Mouse (Mus musculus) neural tube, embryonic 11.5 days (tissue): ENCODE measurements around the gene Cxcl10. TPM values are rescaled to one million over a fixed set of nuclear protein-coding genes. Genes with fewer than 3 reads are reported as not detected.
"Not testable (repeated sequence)": the region's sequence is repeated elsewhere in the genome, so short reads cannot be mapped to it uniquely, and the experiment has no call there.

Experiments used
- ATAC-seq: fragments of 200-750 bp; cut with Nextera tagmentation; 2 replicates; pipeline ENCODE4 v1.8.0; 2017; ENCODE audit warnings: moderate number of reproducible peaks, mild to moderate bottlenecking, moderate TSS enrichment, moderate library complexity; ENCODE audit not compliant: insufficient read depth, low FRiP score, low TSS enrichment
- DNase-seq: peaks from one replicate; pipeline ENCODE4 v3.0.0-alpha.2; 2015; ENCODE audit warnings: low spot score
- H3K27ac ChIP-seq: fragments of 300-500 bp; sonication (generic); 2 replicates; pipeline ENCODE4 v1.5.1; 2014; ENCODE audit warnings: low read depth, mild to moderate bottlenecking, low read length
- H3K27me3 ChIP-seq: fragments of 300-500 bp; sonication (generic); 2 replicates; pipeline ENCODE4 v1.6.1; 2014; ENCODE audit warnings: mild to moderate bottlenecking, low read length, mixed read lengths; ENCODE audit not compliant: control insufficient read depth, insufficient read depth
- H3K36me3 ChIP-seq: fragments of 300-500 bp; sonication (generic); 2 replicates; pipeline ENCODE4 v1.6.1; 2014; ENCODE audit warnings: mild to moderate bottlenecking, low read length, moderate library complexity, mixed read lengths; ENCODE audit not compliant: control insufficient read depth, insufficient read depth
- H3K4me1 ChIP-seq: fragments of 300-500 bp; sonication (generic); 2 replicates; pipeline ENCODE4 v1.6.1; 2014; ENCODE audit warnings: low read length, mixed read lengths; ENCODE audit not compliant: control insufficient read depth, insufficient read depth
- H3K4me2 ChIP-seq: fragments of 300-500 bp; sonication (generic); 2 replicates; pipeline ENCODE4 v1.6.1; 2014; ENCODE audit warnings: low read depth, mild to moderate bottlenecking, moderate library complexity
- H3K4me3 ChIP-seq: fragments of 300-500 bp; sonication (generic); 2 replicates; pipeline ENCODE4 v1.5.1; 2014; ENCODE audit warnings: low read depth, low read length
- H3K9ac ChIP-seq: fragments of 300-500 bp; sonication (generic); 2 replicates; pipeline ENCODE4 v1.6.1; 2014; ENCODE audit warnings: mild to moderate bottlenecking, low read length
- H3K9me3 ChIP-seq: fragments of 300-500 bp; sonication (generic); 2 replicates; pipeline ENCODE4 v1.6.1; 2016; ENCODE audit warnings: low read length; ENCODE audit not compliant: control insufficient read depth
- WGBS: fragments of 180-500 bp; shearing (Covaris S2); extraction: QIAGEN DNeasy Blood & Tissue Kit; methylation state at CpG from one replicate; pipeline ENCODE4 v1.1.7; 2014; 5-methylcytosine and 5-hydroxymethylcytosine counted together
- polyA plus RNA-seq: library from polyadenylated mRNA; unstranded; fragments of >200 nt; fragmentation: Nextera tagmentation; extraction: Ambion mirVana; gene quantifications from 2 replicates; pipeline ENCODE4 v1.2.1, GENCODE M21; 2014

Gene Cxcl10
- polyA plus RNA-seq, 1 experiment from 2014 or later = not detected

DNA sequence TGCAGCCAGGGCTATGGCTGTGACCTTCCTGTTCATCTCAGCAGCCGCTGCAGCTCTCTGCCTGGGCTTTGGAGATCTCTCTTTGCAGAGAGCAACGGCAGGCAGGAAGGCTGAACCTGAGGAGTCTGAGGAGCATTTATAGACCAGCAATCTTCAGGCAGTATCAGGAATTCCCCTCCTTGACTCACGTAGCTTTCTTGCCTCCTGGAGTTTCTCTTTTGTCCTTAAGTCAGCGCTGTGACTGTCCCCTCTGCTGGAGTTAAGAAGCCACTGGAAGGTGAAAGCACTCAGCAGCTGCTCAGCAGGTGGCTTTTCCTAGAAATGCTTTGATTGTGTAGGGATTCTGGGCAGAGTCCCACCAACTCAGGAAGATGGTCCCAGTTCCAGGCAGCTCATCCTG is 14.5 kb upstream of the Cxcl10 start:
- H3K27ac ChIP-seq = no peak overlapping the region
- DNase-seq (no peak), ATAC-seq (no peak)
- H3K4me2 ChIP-seq = no peak overlapping the region
- no peak overlapping the region for H3K9ac ChIP-seq
- 3% methylated on average over 4 of the region's 4 CpGs for WGBS
- no peaks in the 10 kb centered on the region for H3K27me3 ChIP-seq
- no peaks in the 10 kb centered on the region for H3K36me3 ChIP-seq
- H3K4me1 ChIP-seq = no peaks in the 10 kb centered on the region
- H3K4me3 ChIP-seq = no peak overlapping the region
- H3K9me3 ChIP-seq = no peaks in the 10 kb centered on the region

DNA sequence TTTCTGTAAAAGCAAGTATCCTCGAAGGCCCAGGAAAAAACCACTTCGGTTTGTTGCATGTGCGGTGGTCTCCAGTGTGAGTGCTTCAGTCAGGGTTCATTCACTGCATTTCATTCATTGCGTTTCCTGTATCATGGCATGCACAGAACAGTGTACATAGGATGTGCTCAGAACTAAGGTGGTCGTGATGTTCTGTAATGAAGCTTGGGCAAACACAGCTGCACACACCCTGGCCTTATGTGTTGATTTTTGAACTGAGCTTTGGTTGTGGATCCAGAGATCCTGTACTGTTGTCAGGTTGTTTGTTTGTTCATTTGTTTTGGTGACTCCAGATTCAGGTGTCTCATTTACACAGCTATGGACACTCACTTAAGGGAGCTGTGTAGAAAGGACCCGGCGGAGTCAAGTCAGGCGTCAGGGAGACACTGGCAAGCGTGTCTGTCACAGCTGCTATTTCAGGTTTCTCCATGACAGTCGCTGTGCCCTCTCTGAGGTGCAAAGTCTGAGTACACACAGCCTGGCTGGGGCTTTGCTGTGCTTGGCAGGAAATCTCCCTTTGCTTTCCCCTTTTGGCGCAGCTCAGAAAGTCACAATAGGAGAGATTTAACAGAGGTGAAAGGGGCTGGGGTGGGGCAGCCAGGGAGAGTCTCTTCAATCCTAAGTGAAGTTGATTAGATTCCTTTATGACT is 10.2 kb upstream of the Cxcl10 start:
- Histone ChIP-seq H3K4me2 (no peak overlapping the region), H3K4me3 (no peak overlapping the region), H3K4me1 (no peaks in the 10 kb centered on the region), H3K9ac (no peak overlapping the region), H3K27me3 (no peaks in the 10 kb centered on the region), H3K9me3 (no peaks in the 10 kb centered on the region), H3K27ac (no peak overlapping the region), H3K36me3 (no peaks in the 10 kb centered on the region)
- ATAC-seq = no peak
- DNase-seq = no peak
- 79% methylated on average over 11 of the region's 11 CpGs for WGBS

DNA sequence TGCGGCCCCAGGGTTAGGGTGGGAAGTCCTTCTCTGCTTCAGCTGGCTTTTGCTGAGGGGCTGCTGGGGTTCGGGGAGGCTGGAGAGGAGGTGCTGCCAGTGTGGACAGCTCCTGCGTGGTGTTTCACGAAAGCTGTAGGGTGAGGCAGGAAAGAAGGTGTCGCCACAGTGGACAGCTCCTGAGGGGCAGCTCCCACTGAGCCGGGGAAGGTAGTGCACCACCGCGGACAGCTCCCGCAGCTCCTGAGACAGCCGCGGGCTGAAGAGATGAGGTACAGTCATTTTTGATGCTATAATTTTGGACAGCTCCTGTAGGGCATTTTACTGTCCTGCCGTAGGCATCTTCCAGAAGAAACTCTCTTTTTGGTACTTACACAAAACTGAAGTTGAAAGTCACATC is 9.3 kb upstream of the Cxcl10 start:
- no peak overlapping the region for H3K4me3 ChIP-seq
- DNase-seq = no peak

DNA sequence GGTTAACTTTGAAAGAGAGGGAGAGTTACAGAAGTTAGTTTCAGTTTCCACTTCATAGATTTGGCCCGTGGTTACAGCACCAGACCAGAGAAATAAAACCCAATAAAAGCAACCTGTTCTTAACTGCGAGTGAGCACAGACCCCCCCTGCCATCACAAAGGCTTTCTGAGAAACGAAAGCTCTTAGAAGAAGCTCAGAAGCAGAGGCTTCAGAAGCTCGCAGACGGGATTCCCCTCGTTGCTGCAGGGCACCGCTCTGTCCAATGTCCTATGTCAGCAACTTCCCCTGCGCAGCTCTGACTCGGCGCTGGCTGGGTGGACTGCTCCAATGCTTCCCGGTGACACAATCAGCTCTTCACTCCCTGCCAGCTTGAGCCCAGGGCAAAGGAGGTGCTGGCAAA is 4.8 kb upstream of the Cxcl10 start:
- Histone ChIP-seq H3K36me3 (no peaks in the 10 kb centered on the region), H3K9ac (no peak overlapping the region), H3K27ac (no peak overlapping the region), H3K4me1 (no peaks in the 10 kb centered on the region), H3K27me3 (no peaks in the 10 kb centered on the region), H3K9me3 (no peaks in the 10 kb centered on the region), H3K4me3 (no peak overlapping the region), H3K4me2 (no peak overlapping the region)
- no peak for ATAC-seq
- DNase-seq = no peak
- 50% methylated on average over 11 of the region's 11 CpGs for WGBS

More for the DNA sequence above, 9.3 kb upstream of the Cxcl10 start:
- H3K36me3 ChIP-seq = no peaks in the 10 kb centered on the region
- H3K27ac ChIP-seq = no peak overlapping the region
- H3K4me2 ChIP-seq = no peak overlapping the region
- 57% methylated on average over 12 of the region's 12 CpGs for WGBS
- H3K9me3 ChIP-seq = no peaks in the 10 kb centered on the region
- no peaks in the 10 kb centered on the region for H3K27me3 ChIP-seq
- no peak for ATAC-seq
- H3K9ac ChIP-seq = no peak overlapping the region
- no peaks in the 10 kb centered on the region for H3K4me1 ChIP-seq

DNA sequence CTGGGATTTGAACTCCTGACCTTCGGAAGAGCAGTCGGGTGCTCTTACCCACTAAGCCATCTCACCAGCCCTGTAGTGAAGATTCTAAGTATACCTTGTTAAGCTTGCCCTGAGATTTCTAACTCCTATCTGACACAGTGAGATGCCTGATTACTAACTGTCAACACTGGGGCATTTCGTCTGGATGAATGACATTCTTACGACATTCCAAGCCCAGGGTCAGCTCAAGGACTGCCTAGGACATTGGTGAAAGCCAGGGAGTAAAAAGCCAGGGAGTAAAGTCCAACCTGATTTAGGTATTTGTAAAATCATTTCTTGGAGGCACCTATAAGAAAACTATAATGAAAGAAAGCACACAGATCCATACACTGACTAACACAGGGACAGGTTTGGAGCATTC is 4.0 kb upstream of the Cxcl10 start:
- ATAC-seq, H3K27ac ChIP-seq, H3K27me3 ChIP-seq, H3K4me2 ChIP-seq, H3K9ac ChIP-seq, H3K9me3 ChIP-seq, H3K36me3 ChIP-seq, H3K4me1 ChIP-seq, DNase-seq, H3K4me3 ChIP-seq: not testable (repeated sequence)
- WGBS = 91% methylated on average over 4 of the region's 4 CpGs

DNA sequence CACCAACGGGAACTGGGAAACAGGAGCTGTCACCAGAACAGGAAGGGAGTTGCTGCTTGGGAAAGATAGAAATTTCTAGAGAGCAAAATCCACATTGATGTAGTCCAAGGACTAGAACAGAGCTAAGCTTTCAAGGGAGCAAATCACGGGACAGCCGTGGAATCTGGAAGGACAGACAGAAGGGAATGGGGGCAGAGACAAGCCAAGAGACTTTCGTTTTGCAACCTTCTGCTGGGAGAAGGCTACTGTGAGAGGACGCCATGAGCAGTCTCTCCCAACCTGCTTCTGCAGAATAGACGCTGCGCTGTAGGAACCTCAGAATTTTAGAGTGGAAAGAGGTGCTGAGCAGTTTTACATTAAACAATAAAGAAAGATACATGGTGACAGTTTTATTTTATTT is 1.0 kb upstream of the Cxcl10 start:
- H3K4me2 ChIP-seq = no peak overlapping the region
- no peak for DNase-seq
- no peak for ATAC-seq
- H3K27me3 ChIP-seq = no peaks in the 10 kb centered on the region
- 90% methylated on average over 7 of the region's 7 CpGs for WGBS
- no peak overlapping the region for H3K4me3 ChIP-seq
- H3K9me3 ChIP-seq = no peaks in the 10 kb centered on the region
- no peaks in the 10 kb centered on the region for H3K4me1 ChIP-seq
- H3K9ac ChIP-seq = no peak overlapping the region
- no peak overlapping the region for H3K27ac ChIP-seq
- H3K36me3 ChIP-seq = no peaks in the 10 kb centered on the region

DNA sequence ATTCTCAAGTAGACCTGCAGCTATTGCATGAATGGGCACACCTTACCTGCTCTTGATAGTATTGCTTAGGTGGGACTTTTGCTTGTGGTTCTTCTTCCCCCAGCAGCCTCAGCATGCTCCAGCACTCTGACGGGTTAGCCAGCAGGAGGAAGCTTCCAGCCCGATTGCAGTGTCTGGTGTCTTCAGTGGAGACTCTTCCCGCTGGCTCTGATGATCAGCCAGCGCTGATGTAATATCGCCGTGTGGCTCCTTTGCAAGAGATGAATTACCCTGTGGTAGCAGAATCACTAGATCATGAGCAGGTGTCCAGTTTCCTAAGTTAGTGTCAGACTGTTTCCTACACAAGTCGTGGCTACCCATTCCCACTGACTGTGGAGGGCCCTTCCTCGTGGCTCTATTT is 3.7 kb downstream of the Cxcl10 start:
- 88% methylated on average over 8 of the region's 8 CpGs for WGBS

DNA sequence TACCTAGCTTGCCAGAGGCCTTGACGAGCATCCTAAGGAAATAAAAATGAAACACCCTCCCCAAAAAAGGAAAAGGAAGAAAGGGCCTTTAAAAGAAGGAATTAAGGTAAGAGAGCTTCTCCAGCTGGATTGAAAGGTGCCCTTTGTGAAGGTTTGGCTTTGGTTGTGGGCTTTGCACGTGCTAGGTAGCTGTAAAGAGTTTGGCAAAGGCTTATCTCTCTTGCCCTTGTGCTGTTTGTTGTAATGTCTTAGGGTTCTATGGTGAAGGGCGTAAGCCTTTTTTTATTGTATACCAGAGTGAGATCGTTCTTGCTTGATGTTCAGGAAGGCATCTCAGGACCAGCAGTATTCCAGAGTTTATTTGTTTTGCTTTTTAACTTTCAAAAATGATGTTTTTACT is 8.1 kb downstream of the Cxcl10 start:
- H3K4me2 ChIP-seq = no peak overlapping the region
- no peaks in the 10 kb centered on the region for H3K27me3 ChIP-seq
- no peaks in the 10 kb centered on the region for H3K9me3 ChIP-seq
- 75% methylated on average over 4 of the region's 4 CpGs for WGBS
- DNase-seq (no peak), ATAC-seq (no peak)
- no peak overlapping the region for H3K4me3 ChIP-seq
- H3K9ac ChIP-seq = no peak overlapping the region
- H3K36me3 ChIP-seq = no peaks in the 10 kb centered on the region
- H3K27ac ChIP-seq = no peak overlapping the region
- H3K4me1 ChIP-seq = no peaks in the 10 kb centered on the region

More for the DNA sequence above, 3.7 kb downstream of the Cxcl10 start:
- Histone ChIP-seq H3K9me3 (no peaks in the 10 kb centered on the region), H3K4me3 (no peak overlapping the region), H3K9ac (no peak overlapping the region), H3K27me3 (no peaks in the 10 kb centered on the region), H3K27ac (no peak overlapping the region), H3K4me1 (no peaks in the 10 kb centered on the region), H3K36me3 (no peaks in the 10 kb centered on the region), H3K4me2 (no peak overlapping the region)
- ATAC-seq (no peak), DNase-seq (no peak)

DNA sequence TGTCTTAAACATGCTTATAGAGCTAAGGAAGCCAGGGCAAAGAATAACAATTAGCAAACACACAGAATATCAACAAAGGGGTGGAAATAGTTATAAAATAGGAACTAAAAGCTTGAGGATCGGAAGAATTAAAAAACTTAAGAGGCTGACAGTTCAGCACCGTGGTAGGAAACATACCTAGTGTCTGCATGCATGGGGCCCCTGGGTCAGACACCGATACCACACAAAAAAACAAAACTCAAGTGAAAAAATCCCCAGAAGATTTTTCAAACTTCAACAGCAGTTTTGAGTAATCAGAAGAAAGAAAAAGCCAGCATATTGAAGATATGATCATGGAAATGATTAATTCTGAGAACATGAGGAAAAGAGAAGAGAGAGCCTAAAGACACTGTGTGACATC is 11.9 kb downstream of the Cxcl10 start:
- no peak overlapping the region for H3K4me3 ChIP-seq
- H3K36me3 ChIP-seq = no peaks in the 10 kb centered on the region
- H3K4me2 ChIP-seq = no peak overlapping the region
- H3K27me3 ChIP-seq = no peaks in the 10 kb centered on the region
- no peak for ATAC-seq
- H3K9ac ChIP-seq = no peak overlapping the region
- WGBS = 86% methylated on average over 3 of the region's 3 CpGs
- H3K27ac ChIP-seq = no peak overlapping the region
- no peak for DNase-seq
- no peaks in the 10 kb centered on the region for H3K4me1 ChIP-seq
- H3K9me3 ChIP-seq = no peaks in the 10 kb centered on the region
